Mouse (Mus musculus): ENCODE measurements around the gene Lrrc18. TPM values are rescaled to one million over a fixed set of nuclear protein-coding genes. Genes with fewer than 3 reads are reported as not detected.

Lrrc18 gene
- total RNA-seq, 4 experiments from 2014 or later: 0.31 TPM; not detected in 3

- no peak for DNase-seq (ENCODE audit: low spot score in 2 of 2)
Observed at GRCm38 (mm10) chr14:33045217-33045616, 54.0 kb downstream of the Lrrc18 start.

GRCm38 (mm10) chr14:33053441-33053840 lies 62.3 kb downstream of the Lrrc18 start:
- no peak for DNase-seq (ENCODE audit: low spot score in 2 of 2)

DNA sequence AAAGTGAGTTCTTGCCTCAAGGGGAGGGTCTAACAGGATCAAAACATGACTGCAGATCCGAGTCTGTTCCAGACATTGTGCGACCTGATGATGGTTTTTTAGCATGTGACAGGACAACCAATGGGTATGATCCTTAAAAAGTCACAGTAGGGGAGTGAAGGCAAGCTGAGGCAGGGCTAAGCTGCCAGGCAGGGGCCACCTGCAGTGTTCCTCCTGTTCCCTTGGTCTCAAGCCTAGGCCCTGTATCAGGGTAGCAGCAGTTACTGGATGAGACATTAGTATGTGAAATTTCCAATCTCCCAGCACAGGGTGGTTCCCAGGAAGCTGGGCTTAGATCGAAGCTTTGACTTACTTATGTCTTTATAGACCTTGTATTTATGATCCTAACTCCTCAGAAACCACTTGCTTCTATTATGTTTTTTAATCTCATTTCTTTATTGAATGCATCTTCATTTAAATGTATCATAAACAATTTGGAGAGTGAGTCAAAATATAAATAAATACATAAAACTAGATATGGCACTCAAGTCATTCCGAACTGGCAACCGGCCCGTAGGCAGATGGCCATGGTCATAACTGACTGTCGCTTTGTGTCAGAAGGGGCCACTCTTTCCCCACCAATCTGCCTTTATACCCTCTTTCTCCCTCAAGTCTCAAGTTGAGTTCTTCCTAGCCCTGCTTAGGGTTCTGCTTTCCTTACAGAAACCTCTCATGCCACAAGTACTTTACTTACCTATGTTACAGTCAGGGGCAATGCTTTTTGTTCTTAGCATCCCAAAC lies 67.9 kb downstream of the Lrrc18 start:
- no peak for DNase-seq (ENCODE audit: low spot score in 2 of 2)

- no peak for DNase-seq (ENCODE audit: low spot score in 2 of 2)
Observed at GRCm38 (mm10) chr14:33062996-33063395, 71.8 kb downstream of the Lrrc18 start.

Other genes starting within 250 kb of the Lrrc18 start
- not detected for gene Tmem273, start 205.4 kb upstream of the Lrrc18 start, total RNA-seq (2022)
- under 1 TPM in 2 of 4 experiments, not detected in 2; 0.10 to 0.16 TPM for gene Fam170b, start 157.4 kb upstream of the Lrrc18 start, total RNA-seq (2022)
- 1 to 10 TPM; 1.5 to 3.6 (median 2.1) TPM for gene Vstm4, start 134.6 kb upstream of the Lrrc18 start, total RNA-seq (2022)
- gene Wdfy4, start 194.1 kb downstream of the Lrrc18 start, total RNA-seq (2022): under 1 TPM; 0.22 to 0.58 (median 0.44) TPM
- gene Arhgap22, start 222.6 kb downstream of the Lrrc18 start, total RNA-seq (2022): 1 to 10 TPM in 1 of 4 experiments, under 1 TPM in 3; 0.27 to 1.3 (median 0.70) TPM